Mouse (Mus musculus): ENCODE data around the gene Rap1gap. TPM values are rescaled to one million over a fixed set of nuclear protein-coding genes. Genes with fewer than 3 reads are reported as not detected.

The Rap1gap gene
- polyA plus RNA-seq, 1 experiment from 2014 or later: 10.0 TPM

- no peak overlapping the region for H3K4me3 ChIP-seq (ENCODE audit: low read depth, low read length)
- ATAC-seq (ENCODE audit: insufficient read depth, low FRiP score, low TSS enrichment): no peak
- H3K9me3 ChIP-seq (ENCODE audit: control insufficient read depth, low read length): no peaks in the 10 kb centered on the region
- DNase-seq (ENCODE audit: low spot score): no peak
- no peaks in the 10 kb centered on the region for H3K27me3 ChIP-seq (ENCODE audit: control insufficient read depth, insufficient read depth, low read length)
- H3K9ac ChIP-seq (ENCODE audit: low read length): no peak overlapping the region
- WGBS: 90% methylated on average over 5 of the region's 5 CpGs
- H3K36me3 ChIP-seq (ENCODE audit: control insufficient read depth, insufficient read depth, low read length): peaks cover 22% of the 10 kb centered on the region
- H3K4me1 ChIP-seq (ENCODE audit: control insufficient read depth, insufficient read depth, low read length): no peaks in the 10 kb centered on the region
- no peak overlapping the region for H3K27ac ChIP-seq (ENCODE audit: low read depth, low read length)
- H3K4me2 ChIP-seq (ENCODE audit: low read depth): no peak overlapping the region
These were observed 23.0 kb upstream of the Rap1gap start for GRCm38 (mm10) chr4:137641556-137641955.

GRCm38 (mm10) chr4:137642101-137642500 is 22.4 kb upstream of the Rap1gap start:
- no peak for DNase-seq (ENCODE audit: low spot score)
- H3K36me3 ChIP-seq (ENCODE audit: control insufficient read depth, insufficient read depth, low read length): peaks cover 24% of the 10 kb centered on the region

GRCm38 (mm10) chr4:137643459-137643858 is 21.1 kb upstream of the Rap1gap start:
- no peak for DNase-seq (ENCODE audit: low spot score)
- Histone ChIP-seq H3K36me3 (ENCODE audit: control insufficient read depth, insufficient read depth, low read length) (peaks cover 26% of the 10 kb centered on the region), H3K9me3 (ENCODE audit: control insufficient read depth, low read length) (no peaks in the 10 kb centered on the region), H3K4me3 (ENCODE audit: low read depth, low read length) (no peak overlapping the region), H3K27ac (ENCODE audit: low read depth, low read length) (no peak overlapping the region), H3K9ac (ENCODE audit: low read length) (no peak overlapping the region), H3K4me2 (ENCODE audit: low read depth) (no peak overlapping the region), H3K4me1 (ENCODE audit: control insufficient read depth, insufficient read depth, low read length) (no peaks in the 10 kb centered on the region), H3K27me3 (ENCODE audit: control insufficient read depth, insufficient read depth, low read length) (no peaks in the 10 kb centered on the region)
- no peak for ATAC-seq (ENCODE audit: insufficient read depth, low FRiP score, low TSS enrichment)
- 89% methylated on average over 2 of the region's 2 CpGs for WGBS

More at GRCm38 (mm10) chr4:137642101-137642500, 22.4 kb upstream of the Rap1gap start:
- Histone ChIP-seq H3K4me1 (ENCODE audit: control insufficient read depth, insufficient read depth, low read length) (no peaks in the 10 kb centered on the region), H3K27me3 (ENCODE audit: control insufficient read depth, insufficient read depth, low read length) (no peaks in the 10 kb centered on the region), H3K27ac (ENCODE audit: low read depth, low read length) (no peak overlapping the region), H3K4me2 (ENCODE audit: low read depth) (no peak overlapping the region), H3K4me3 (ENCODE audit: low read depth, low read length) (no peak overlapping the region), H3K9me3 (ENCODE audit: control insufficient read depth, low read length) (no peaks in the 10 kb centered on the region), H3K9ac (ENCODE audit: low read length) (no peak overlapping the region)
- 66% methylated on average over 2 of the region's 2 CpGs for WGBS
- ATAC-seq (ENCODE audit: insufficient read depth, low FRiP score, low TSS enrichment): no peak

DNA sequence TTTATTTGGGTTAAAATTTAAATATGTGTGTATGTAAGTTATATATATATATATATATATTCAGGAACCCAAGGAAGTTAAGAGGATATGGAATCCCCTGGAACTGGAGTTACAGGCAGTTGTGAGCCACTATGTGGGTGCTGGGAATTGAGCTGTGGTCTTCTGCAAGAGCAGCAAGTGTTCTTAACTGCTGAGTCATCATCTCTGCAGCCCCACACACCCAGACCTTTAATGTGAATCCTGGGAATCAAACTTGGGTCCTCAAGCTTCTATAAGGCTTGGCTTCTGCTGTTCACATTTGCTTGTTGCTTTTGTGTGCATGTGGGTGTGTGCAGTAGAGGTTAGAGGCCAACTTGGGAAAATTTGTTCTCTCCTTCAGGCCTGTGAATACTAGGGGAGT is 18.3 kb upstream of the Rap1gap start:
- H3K9ac ChIP-seq (ENCODE audit: low read length): no peak overlapping the region
- no peaks in the 10 kb centered on the region for H3K27me3 ChIP-seq (ENCODE audit: control insufficient read depth, insufficient read depth, low read length)
- no peak overlapping the region for H3K4me2 ChIP-seq (ENCODE audit: low read depth)
- H3K4me3 ChIP-seq (ENCODE audit: low read depth, low read length): no peak overlapping the region
- ATAC-seq (ENCODE audit: insufficient read depth, low FRiP score, low TSS enrichment) (no peak), DNase-seq (ENCODE audit: low spot score) (no peak)
- no peak overlapping the region for H3K27ac ChIP-seq (ENCODE audit: low read depth, low read length)
- no peaks in the 10 kb centered on the region for H3K4me1 ChIP-seq (ENCODE audit: control insufficient read depth, insufficient read depth, low read length)
- H3K9me3 ChIP-seq (ENCODE audit: control insufficient read depth, low read length): no peaks in the 10 kb centered on the region
- H3K36me3 ChIP-seq (ENCODE audit: control insufficient read depth, insufficient read depth, low read length): peaks cover 22% of the 10 kb centered on the region

DNA sequence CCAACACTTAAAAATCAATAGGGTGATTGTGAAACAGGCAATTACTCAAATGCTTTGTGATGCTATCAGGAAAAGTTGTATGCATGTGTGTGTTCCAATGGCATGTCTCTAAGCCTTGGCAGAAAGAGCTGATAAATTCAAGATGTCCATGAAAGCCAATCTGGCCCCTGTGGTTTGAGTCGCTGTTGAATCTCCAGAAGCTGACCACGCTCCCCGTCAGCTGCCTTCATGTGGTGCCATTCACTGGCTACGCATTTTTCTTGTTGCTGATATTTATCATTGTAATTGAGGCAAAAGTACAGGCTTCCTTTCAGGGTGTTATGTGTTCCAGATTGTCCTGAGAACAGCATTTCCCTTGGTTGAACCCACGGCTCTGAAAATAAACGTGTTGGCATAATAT is 16.9 kb upstream of the Rap1gap start:
- no peak overlapping the region for H3K4me2 ChIP-seq (ENCODE audit: low read depth)
- 86% methylated on average over 6 of the region's 6 CpGs for WGBS
- peaks cover 24% of the 10 kb centered on the region for H3K36me3 ChIP-seq (ENCODE audit: control insufficient read depth, insufficient read depth, low read length)
- H3K9ac ChIP-seq (ENCODE audit: low read length): no peak overlapping the region
- no peaks in the 10 kb centered on the region for H3K27me3 ChIP-seq (ENCODE audit: control insufficient read depth, insufficient read depth, low read length)
- H3K4me3 ChIP-seq (ENCODE audit: low read depth, low read length): no peak overlapping the region
- no peaks in the 10 kb centered on the region for H3K4me1 ChIP-seq (ENCODE audit: control insufficient read depth, insufficient read depth, low read length)
- H3K27ac ChIP-seq (ENCODE audit: low read depth, low read length): no peak overlapping the region
- no peaks in the 10 kb centered on the region for H3K9me3 ChIP-seq (ENCODE audit: control insufficient read depth, low read length)
- ATAC-seq (ENCODE audit: insufficient read depth, low FRiP score, low TSS enrichment): no peak
- DNase-seq (ENCODE audit: low spot score): no peak

GRCm38 (mm10) chr4:137648230-137648629 is 16.3 kb upstream of the Rap1gap start:
- Histone ChIP-seq H3K4me3 (ENCODE audit: low read depth, low read length) (no peak overlapping the region), H3K4me1 (ENCODE audit: control insufficient read depth, insufficient read depth, low read length) (no peaks in the 10 kb centered on the region), H3K9me3 (ENCODE audit: control insufficient read depth, low read length) (no peaks in the 10 kb centered on the region), H3K27me3 (ENCODE audit: control insufficient read depth, insufficient read depth, low read length) (no peaks in the 10 kb centered on the region), H3K27ac (ENCODE audit: low read depth, low read length) (no peak overlapping the region), H3K36me3 (ENCODE audit: control insufficient read depth, insufficient read depth, low read length) (peaks cover 24% of the 10 kb centered on the region), H3K4me2 (ENCODE audit: low read depth) (no peak overlapping the region), H3K9ac (ENCODE audit: low read length) (no peak overlapping the region)
- ATAC-seq (ENCODE audit: insufficient read depth, low FRiP score, low TSS enrichment): no peak
- 89% methylated on average over 9 of the region's 9 CpGs for WGBS
- DNase-seq (ENCODE audit: low spot score): no peak

DNA sequence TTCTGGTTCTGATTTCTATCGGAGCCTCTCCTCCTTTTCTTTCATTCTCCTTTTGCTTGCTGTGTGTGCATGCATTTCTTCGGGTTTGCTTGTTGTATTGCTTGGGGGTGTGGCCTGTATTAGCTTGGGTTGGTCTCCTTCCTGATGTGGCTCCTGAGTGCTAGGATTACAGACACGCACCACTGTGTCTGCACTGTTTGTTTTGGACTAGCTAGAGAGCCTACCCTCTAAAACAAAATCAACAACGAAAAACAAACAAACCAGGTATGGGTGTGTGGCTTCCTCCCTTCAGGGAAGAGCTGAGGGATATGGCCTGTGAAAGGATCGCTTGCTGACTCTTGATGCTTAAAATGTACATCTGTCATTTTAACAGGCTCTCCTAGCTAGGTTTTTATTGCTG is 13.6 kb upstream of the Rap1gap start:
- no peak overlapping the region for H3K4me2 ChIP-seq (ENCODE audit: low read depth)
- no peak overlapping the region for H3K4me3 ChIP-seq (ENCODE audit: low read depth, low read length)
- H3K36me3 ChIP-seq (ENCODE audit: control insufficient read depth, insufficient read depth, low read length): peaks cover 17% of the 10 kb centered on the region
- no peak for ATAC-seq (ENCODE audit: insufficient read depth, low FRiP score, low TSS enrichment)
- 84% methylated on average over 5 of the region's 5 CpGs for WGBS
- no peak overlapping the region for H3K9ac ChIP-seq (ENCODE audit: low read length)
- no peaks in the 10 kb centered on the region for H3K4me1 ChIP-seq (ENCODE audit: control insufficient read depth, insufficient read depth, low read length)
- H3K27me3 ChIP-seq (ENCODE audit: control insufficient read depth, insufficient read depth, low read length): no peaks in the 10 kb centered on the region
- H3K27ac ChIP-seq (ENCODE audit: low read depth, low read length): no peak overlapping the region
- DNase-seq (ENCODE audit: low spot score): no peak
- no peaks in the 10 kb centered on the region for H3K9me3 ChIP-seq (ENCODE audit: control insufficient read depth, low read length)

GRCm38 (mm10) chr4:137652835-137653346 is 11.6 kb upstream of the Rap1gap start:
- Histone ChIP-seq H3K27ac (ENCODE audit: low read depth, low read length) (no peak overlapping the region), H3K9me3 (ENCODE audit: control insufficient read depth, low read length) (no peaks in the 10 kb centered on the region), H3K9ac (ENCODE audit: low read length) (no peak overlapping the region), H3K27me3 (ENCODE audit: control insufficient read depth, insufficient read depth, low read length) (no peaks in the 10 kb centered on the region), H3K4me2 (ENCODE audit: low read depth) (no peak overlapping the region), H3K36me3 (ENCODE audit: control insufficient read depth, insufficient read depth, low read length) (peaks cover 15% of the 10 kb centered on the region), H3K4me3 (ENCODE audit: low read depth, low read length) (no peak overlapping the region), H3K4me1 (ENCODE audit: control insufficient read depth, insufficient read depth, low read length) (no peaks in the 10 kb centered on the region)
- DNase-seq (ENCODE audit: low spot score): no peak
- 97% methylated on average over 5 of the region's 5 CpGs for WGBS
- no peak for ATAC-seq (ENCODE audit: insufficient read depth, low FRiP score, low TSS enrichment)

DNA sequence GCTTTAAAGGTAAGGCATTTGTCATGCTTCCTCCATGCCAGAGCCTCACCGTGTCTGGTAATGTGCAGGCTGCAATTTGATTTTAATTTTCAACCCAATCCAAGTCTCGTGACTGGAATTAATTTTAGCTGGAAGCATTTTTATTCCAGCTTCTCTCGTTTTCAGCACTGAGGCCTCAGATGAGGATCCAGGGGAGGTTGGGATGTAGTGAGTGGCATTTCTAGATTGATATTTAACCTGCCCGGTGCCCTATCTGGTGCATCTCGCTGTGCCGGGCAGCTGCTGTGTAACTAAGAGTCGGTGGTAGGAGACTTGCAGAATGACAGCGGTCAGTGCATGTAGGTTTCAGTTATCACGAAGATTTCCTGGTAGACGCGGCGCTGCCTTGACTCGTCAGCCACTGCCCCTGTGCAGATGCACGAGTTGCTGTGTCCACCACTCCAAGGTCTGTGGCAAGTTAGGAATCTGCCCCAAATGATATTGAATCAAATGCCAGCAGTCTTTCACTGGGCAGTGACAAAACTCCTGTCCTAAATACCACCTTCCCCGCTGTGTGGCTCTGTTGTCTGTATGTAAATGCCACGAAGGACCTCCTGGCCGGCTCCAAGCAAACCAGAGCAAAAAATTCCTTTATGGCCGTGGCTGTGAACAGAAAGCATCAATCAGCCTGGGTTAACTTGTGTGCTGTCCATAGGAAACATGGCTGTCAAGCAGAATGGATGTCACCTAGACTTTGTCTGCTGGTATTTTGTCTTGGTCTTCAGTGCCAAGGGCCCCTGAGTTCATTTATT is 9.1 kb upstream of the Rap1gap start:
- Histone ChIP-seq H3K9me3 (ENCODE audit: control insufficient read depth, low read length) (no peaks in the 10 kb centered on the region), H3K36me3 (ENCODE audit: control insufficient read depth, insufficient read depth, low read length) (peaks cover 11% of the 10 kb centered on the region)
- WGBS: 82% methylated on average over 18 of the region's 18 CpGs

More for the DNA sequence above, 9.1 kb upstream of the Rap1gap start:
- no peaks in the 10 kb centered on the region for H3K27me3 ChIP-seq (ENCODE audit: control insufficient read depth, insufficient read depth, low read length)
- H3K9ac ChIP-seq (ENCODE audit: low read length): no peak overlapping the region
- no peak overlapping the region for H3K4me3 ChIP-seq (ENCODE audit: low read depth, low read length)
- H3K27ac ChIP-seq (ENCODE audit: low read depth, low read length): no peak overlapping the region
- DNase-seq (ENCODE audit: low spot score): no peak
- no peak overlapping the region for H3K4me2 ChIP-seq (ENCODE audit: low read depth)
- no peaks in the 10 kb centered on the region for H3K4me1 ChIP-seq (ENCODE audit: control insufficient read depth, insufficient read depth, low read length)
- no peak for ATAC-seq (ENCODE audit: insufficient read depth, low FRiP score, low TSS enrichment)
